Mouse (Mus musculus): Measurements from ENCODE around the gene Inpp5a.

The Inpp5a gene

GRCm38 (mm10) chr7:139576064-139576686, 187.3 kb downstream of the Inpp5a start:
- DNase-seq (ENCODE audit: extremely low spot score, low spot score), result no peak

GRCm38 (mm10) chr7:139579261-139579905, 190.5 kb downstream of the Inpp5a start:
- no peak for DNase-seq (ENCODE audit: extremely low spot score, low spot score)

- peak; percentile 51 for DNase-seq (ENCODE audit: extremely low spot score, low spot score)
These were observed 192.2 kb downstream of the Inpp5a start for GRCm38 (mm10) chr7:139580851-139581775.

- DNase-seq (ENCODE audit: extremely low spot score, low spot score), result peak; percentile 70
These were observed 193.1 kb downstream of the Inpp5a start for GRCm38 (mm10) chr7:139581801-139582571.

- DNase-seq (ENCODE audit: extremely low spot score, low spot score), result peak; percentile 82
These were observed 193.7 kb downstream of the Inpp5a start, which contains the start of gene Nkx6-2 for GRCm38 (mm10) chr7:139582595-139582994. TSS of gene Nkx6-2 (minus strand) at chr7:139582797.

GRCm38 (mm10) chr7:139583094-139583737, 194.3 kb downstream of the Inpp5a start:
- DNase-seq (ENCODE audit: extremely low spot score, low spot score), result peak; percentile 52

- peak; percentile 60 for DNase-seq (ENCODE audit: extremely low spot score, low spot score)
These were observed 195.6 kb downstream of the Inpp5a start for GRCm38 (mm10) chr7:139584221-139585175.

- peak; percentile 34 for DNase-seq (ENCODE audit: extremely low spot score, low spot score)
These were observed 196.4 kb downstream of the Inpp5a start for GRCm38 (mm10) chr7:139585183-139585821.

- no peak for DNase-seq (ENCODE audit: extremely low spot score, low spot score)
These were observed 199.0 kb downstream of the Inpp5a start for GRCm38 (mm10) chr7:139587919-139588318.

GRCm38 (mm10) chr7:139590302-139590701, 201.4 kb downstream of the Inpp5a start:
- peak; percentile 54 for DNase-seq (ENCODE audit: extremely low spot score, low spot score)

- DNase-seq (ENCODE audit: extremely low spot score, low spot score), result no peak
These were observed 202.4 kb downstream of the Inpp5a start for GRCm38 (mm10) chr7:139591311-139591710.

GRCm38 (mm10) chr7:139595311-139595710, 206.4 kb downstream of the Inpp5a start:
- no peak for DNase-seq (ENCODE audit: extremely low spot score, low spot score)

GRCm38 (mm10) chr7:139595862-139596261, 207.0 kb downstream of the Inpp5a start:
- DNase-seq (ENCODE audit: extremely low spot score, low spot score), result no peak

GRCm38 (mm10) chr7:139610328-139610727, 221.4 kb downstream of the Inpp5a start:
- no peak for DNase-seq (ENCODE audit: extremely low spot score, low spot score)

- DNase-seq (ENCODE audit: extremely low spot score, low spot score), result peak; percentile 75
These were observed 227.2 kb downstream of the Inpp5a start for GRCm38 (mm10) chr7:139615767-139616766.

GRCm38 (mm10) chr7:139622568-139622967, 233.7 kb downstream of the Inpp5a start:
- DNase-seq (ENCODE audit: extremely low spot score, low spot score), result no peak

- DNase-seq (ENCODE audit: extremely low spot score, low spot score), result no peak
These were observed 236.2 kb downstream of the Inpp5a start for GRCm38 (mm10) chr7:139625156-139625555.

Data from neural tube, embryonic 10.5 days (tissue).